Mouse (Mus musculus): Measurements from ENCODE around the gene Nnat.
"Not testable (repeated sequence)": the region's sequence is repeated elsewhere in the genome, so short reads cannot be mapped to it uniquely, and the experiment has no call there.

Gene Nnat

DNA sequence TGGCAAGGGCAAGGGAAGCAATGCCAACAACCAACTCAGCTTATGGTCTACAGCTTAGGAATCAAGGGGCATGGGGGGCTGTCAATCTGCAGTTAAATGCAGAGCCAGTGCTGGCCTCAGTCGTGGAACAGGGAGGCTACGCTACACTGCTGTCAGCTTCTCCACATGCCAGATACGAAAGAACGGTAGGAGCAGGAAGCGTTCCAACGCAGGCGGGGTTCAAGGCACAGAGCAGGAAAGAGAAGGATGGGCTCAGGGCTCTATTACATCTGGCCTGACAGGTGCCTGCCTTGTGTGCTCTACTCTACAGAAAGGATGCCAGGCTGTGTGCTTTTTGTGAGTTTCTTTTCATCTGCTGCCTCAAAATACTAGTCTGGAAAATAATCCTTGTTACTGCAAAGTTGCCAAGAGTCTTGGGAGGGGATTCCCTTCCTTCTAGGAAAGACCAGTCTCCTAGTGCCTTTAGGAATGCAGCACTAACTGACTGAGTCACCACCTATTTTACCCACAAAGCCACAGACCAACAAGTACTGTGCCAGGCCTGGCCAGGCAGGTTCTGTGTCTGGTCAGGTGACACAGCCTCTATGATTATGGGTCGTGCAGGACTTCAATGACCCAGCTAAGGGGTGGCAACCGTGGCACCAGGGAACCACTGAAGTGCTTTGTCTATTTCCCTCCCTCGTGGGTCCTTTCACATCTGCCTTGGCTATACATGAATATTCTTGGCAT is 7.6 kb upstream of the Nnat start:
- DNase-seq, result peak; percentile 69 to 83

GRCm38 (mm10) chr2:157556074-157556698 is 3.7 kb upstream of the Nnat start:
- peak; percentile 49 to 59 for DNase-seq

GRCm38 (mm10) chr2:157558051-157558450 is 1.8 kb upstream of the Nnat start:
- DNase-seq, result no peak

DNA sequence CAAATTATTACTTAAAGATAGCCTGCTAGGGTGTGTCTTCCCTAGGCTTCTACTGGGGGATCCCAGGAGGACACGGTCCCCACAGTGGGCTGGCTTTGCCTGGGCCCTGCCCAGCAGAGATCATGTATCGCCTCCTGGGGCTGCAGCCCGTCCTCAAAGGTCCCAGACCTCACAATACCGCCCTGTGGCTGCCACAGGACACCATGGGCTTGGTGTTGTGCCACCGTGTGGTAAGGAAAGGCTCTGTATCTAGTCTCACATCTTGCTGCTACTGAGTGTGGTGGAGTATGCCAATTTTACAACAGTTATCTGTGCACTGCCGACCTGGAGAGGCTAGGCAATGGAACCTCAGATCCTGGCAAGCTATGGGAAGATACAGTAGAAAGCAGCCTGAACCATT is 1.4 kb upstream of the Nnat start:
- no peak for DNase-seq

DNA sequence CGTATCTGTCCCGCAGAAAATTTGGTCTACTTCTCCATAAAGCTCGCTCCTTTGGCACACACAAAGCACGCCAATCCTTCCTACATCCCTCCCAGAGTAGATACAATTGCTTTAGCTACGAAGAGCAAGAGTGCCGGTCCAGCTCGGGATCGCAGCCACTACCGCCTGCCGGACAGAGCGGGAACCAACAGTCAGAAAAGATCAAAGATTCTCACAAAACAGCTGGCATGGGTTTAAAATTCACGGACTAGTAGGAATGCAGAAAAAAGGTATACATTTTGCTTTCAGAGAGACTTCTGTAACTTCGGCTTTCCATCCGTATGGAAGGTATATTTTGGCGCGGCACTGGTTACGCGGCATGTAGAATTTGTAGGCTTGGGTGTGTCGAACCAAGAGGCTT is 438 bp upstream of the Nnat start:
- no peak for DNase-seq

- no peak for DNase-seq
Observed at GRCm38 (mm10) chr2:157560302-157560701, 424 bp downstream of the Nnat start.

GRCm38 (mm10) chr2:157561165-157561836 is 1.4 kb downstream of the Nnat start:
- DNase-seq, result peak; percentile 90 to 94

- no peak for DNase-seq
Observed at GRCm38 (mm10) chr2:157563031-157563430, 3.2 kb downstream of the Nnat start.

GRCm38 (mm10) chr2:157564723-157565122 is 4.8 kb downstream of the Nnat start:
- no peak for DNase-seq

DNA sequence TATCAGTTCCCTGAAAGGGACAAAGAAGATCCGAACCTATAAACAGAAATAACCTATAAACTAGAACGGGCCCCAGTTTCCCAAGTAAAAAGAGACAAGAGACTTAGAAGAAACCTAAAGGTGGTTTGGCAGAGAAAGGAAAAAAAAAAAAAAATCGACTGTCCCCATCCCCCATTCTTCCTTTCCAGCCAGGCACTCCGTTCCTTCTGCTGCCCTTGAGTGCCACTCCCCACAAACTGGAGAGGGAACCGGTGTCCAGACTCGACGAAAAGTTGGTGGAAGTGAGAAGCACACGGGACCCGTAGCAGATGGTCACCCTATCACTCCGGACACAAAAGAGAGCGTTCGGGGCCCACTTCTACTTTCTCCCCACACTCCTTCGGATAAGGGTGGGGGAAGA is 5.6 kb downstream of the Nnat start:
- DNase-seq, result peak; percentile 57 to 74

DNA sequence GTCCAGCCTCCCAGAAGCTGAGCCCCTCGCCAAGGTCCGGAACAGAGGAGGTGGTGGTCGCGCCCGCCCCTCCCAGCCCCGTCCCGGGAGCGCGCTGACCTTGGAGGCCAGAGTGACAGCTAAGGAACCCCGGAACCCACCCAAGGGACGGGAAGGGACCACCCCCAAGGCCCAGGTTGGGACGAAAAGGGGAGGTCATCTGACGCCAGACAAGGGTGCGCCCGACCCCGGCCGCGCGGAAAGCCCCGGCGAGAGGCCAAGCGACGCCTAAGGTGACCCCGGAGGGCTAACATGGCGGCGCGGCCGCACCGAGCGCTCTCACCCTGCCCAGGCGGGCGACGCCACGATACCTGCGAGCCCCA is 6.0 kb downstream of the Nnat start:
- DNase-seq, result no peak

DNA sequence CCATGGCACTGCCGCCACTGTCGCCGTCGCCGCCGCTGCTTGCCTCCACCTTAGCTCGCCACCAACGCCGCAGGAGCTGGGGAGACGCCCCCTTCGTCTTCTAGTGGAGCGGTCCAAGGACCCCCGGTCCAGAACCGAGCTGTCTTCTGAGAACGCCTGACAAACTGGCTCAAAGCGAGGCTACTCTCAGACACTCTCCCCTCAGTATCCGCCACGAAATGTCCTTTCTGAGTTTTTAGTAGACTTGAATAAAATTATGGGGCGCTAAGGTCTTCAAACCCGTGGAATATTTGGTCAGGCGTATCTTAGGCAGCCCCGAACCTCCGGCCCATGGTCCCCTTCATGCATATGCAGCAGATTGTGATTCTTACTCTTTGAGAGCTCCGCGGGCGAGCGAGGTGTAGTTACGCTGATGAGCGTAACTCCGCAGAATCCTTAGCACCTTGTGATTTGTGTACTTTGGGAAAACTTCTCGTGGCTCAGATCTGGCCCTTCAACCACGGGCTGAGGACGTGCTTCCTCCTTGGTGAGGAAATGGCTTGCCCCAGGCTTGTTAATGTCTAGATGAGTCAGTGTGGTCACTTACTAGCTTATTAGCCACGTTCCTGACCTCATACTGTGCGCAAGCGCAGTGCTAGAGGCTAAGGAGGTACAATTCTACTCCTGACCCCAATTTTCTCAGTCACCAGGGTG is 6.5 kb downstream of the Nnat start:
- DNase-seq, result peak; percentile 85 to 89

- DNase-seq, result peak in 1 of 2 experiments; percentile 2
Observed at GRCm38 (mm10) chr2:157567235-157567961, 7.5 kb downstream of the Nnat start.

DNA sequence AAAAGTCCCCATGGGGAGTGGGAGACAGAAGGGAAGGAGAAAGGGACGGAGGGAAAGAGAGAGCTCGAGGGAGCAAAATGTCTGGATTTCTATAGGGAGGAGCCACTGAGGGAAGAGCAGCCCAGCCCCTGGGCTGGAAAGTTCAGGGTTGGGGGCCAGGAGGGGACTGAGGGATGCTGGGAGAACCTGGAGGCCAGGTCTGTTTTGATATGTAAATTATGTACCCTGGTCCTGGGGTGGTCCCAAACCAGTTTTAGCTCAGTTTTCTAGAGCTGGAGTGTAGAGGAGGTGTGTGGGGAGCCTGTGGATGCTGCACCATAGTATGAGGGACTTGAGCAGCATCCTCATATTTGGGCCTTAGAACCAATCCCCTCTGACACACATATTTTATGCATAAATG is 9.0 kb downstream of the Nnat start:
- DNase-seq, result peak in 1 of 2 experiments; percentile 1

- DNase-seq, result peak in 1 of 2 experiments; percentile 1
Observed at GRCm38 (mm10) chr2:157569796-157570485, 10.1 kb downstream of the Nnat start.

DNA sequence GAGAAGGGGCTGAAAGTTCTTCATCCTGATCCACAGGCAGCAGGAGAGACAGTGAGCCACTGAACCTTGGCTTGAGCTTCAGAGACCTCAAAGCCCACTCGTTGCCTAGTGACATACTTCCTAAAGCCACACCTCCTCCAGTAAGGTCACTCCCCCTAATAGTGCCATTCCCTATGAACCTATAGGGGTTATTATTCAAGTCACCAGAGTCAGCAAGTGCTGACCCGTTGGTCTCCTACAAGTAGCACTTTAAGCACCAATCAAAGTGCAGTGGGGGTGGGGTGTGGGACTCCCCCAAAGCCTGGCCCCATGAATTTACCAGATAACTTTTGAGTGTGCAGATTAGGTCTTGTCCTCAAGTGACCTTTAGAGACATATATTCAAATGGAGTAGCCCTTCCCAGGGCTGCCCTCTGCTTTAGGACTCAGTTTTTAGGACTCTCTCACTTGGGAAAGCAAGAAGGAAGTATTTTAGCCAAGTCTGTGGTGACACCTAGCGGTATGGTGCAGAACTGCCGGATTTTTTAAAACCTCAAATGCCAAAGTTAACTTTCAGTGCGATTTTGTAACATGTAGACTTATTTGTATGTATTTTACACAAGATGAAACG is 11.4 kb downstream of the Nnat start, which contains the start of gene Blcap:
TSS of gene Blcap (minus strand) at position 51 of the 609 bp plus-strand sequence.
- peak; percentile 5 to 50 for DNase-seq

- no peak for DNase-seq
Observed at GRCm38 (mm10) chr2:157572786-157573185, 12.9 kb downstream of the Nnat start.

DNA sequence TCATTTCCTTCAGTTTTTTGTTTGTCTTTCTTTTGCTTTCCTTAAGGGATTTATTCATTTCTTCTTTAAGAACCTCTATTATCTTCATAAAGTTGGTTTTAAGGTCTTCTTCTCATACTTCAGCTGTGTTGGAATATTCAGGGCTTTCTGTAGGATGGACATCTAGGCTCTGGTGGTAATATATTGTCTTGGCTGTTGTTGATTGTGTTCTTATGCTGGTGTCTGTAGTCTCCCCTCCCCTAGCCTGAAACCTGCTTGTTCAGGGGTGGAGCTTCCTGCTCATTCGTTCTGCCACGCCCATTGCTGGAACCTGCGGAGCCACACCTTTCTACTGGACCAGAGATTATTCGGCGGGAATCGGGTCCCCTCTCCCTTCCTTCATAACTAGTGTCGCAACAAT is 25.5 kb downstream of the Nnat start:
- not testable (repeated sequence) for DNase-seq

- no peak for DNase-seq
Observed at GRCm38 (mm10) chr2:157596876-157597566, 37.1 kb downstream of the Nnat start.

GRCm38 (mm10) chr2:157601435-157601839 is 41.6 kb downstream of the Nnat start:
- DNase-seq, result no peak

All from lung, adult 18-20 months (tissue).